Mouse (Mus musculus): ENCODE results near the gene Blvrb. TPM values are rescaled to one million over a fixed set of nuclear protein-coding genes. Genes with fewer than 3 reads are reported as not detected.

Blvrb gene
- total RNA-seq, 2 experiments from 2014 or later, result 18.1 to 18.3 TPM

DNA sequence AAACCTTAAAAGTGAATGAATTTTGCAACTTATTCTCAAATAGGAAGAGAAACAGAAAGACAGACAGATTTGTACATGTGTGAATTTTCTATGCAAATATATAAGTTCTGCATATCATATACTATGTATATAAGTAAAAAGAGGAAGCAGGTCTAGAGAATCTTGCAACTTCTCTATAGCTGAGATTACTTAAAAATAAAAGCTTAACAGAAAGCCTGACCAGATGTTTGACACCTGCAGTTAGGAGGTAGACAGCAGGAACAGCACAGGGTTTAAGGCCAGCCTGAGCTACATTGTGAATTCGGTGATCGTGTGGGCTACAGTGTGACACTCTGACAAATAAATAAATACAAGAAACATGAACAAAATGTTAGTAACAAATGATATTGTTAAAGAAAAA is 3.6 kb downstream of the Blvrb start:
- H3K27ac ChIP-seq, result no peak overlapping the region
- H3K4me3 ChIP-seq, result no peak overlapping the region
- TF ChIP-seq CTCF (IDR thresholded peaks at IDR 0.05), result no peak
- DNase-seq (ENCODE audit: extremely low spot score in 1 of 2, low spot score in 2 of 2), result no peak
- intact Hi-C loops (cut with DNase I), result no loop called here

DNA sequence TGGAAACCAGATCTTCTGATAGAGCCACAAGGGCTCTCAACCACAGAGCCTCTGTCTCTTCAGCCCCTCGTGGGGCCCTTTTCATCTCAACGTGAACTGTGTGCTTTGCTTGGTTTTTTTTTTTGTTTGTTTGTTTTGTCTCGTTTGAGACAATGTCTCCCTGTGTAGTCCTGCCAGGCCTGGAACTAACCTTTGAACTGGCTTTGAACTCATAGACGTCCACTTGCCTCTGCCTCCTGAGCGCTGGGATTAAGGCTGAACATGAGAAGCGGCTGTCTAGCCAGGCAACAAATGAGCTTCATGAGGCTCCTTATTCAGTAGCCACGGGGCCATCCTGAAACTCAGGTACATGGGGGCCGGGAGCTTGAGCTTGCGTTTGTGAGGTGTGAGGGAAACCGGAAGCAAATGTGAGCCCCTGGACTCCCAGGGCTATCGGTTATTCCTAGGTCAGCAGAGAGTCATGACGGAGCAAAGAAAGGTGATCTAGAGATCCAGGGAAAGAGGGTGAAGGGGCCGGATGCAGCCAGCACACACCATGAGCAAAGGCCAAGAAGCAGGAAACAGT is 4.5 kb downstream of the Blvrb start:
- H3K27ac ChIP-seq, result no peak overlapping the region
- TF ChIP-seq CTCF (IDR thresholded peaks at IDR 0.05), result no peak
- intact Hi-C loops (cut with DNase I), result no loop called here
- H3K4me3 ChIP-seq, result no peak overlapping the region
- DNase-seq (ENCODE audit: extremely low spot score in 1 of 2, low spot score in 2 of 2), result no peak

DNA sequence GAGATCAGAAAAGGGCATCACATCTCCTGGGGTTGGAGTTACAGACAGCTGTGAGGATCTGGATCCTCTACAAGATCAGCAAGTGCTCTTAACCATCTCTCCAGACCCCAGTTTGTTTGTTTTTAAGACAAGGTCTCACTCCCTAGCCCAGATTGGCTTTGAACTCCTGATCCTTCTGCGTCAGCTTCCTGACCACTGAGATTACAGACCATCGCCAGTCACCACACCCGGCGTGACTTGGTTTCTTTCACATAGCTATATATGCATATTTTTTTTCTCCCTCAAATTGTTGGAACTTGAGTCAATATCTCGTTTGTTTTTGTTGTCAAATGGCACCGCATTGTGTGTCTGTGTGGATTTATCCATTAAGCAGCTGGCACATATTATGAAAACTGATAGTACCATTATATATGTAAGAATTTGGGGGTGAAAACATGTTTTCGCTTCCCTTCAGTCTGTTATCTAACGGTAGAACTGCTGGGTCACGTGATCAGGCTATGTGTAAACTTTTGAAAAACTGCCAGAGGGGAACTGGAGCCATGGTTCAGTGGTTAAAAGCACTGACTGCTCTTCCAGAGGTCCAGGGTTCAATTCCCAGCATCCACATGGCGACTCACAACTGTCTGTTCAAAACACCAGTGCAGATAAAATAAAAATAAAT is 6.8 kb downstream of the Blvrb start:
- no peak for DNase-seq (ENCODE audit: extremely low spot score in 1 of 2, low spot score in 2 of 2)
- no peak overlapping the region for H3K4me3 ChIP-seq
- H3K27ac ChIP-seq, result no peak overlapping the region
- intact Hi-C loops (cut with DNase I), result no loop called here
- no peak for TF ChIP-seq CTCF (IDR thresholded peaks at IDR 0.05)

DNA sequence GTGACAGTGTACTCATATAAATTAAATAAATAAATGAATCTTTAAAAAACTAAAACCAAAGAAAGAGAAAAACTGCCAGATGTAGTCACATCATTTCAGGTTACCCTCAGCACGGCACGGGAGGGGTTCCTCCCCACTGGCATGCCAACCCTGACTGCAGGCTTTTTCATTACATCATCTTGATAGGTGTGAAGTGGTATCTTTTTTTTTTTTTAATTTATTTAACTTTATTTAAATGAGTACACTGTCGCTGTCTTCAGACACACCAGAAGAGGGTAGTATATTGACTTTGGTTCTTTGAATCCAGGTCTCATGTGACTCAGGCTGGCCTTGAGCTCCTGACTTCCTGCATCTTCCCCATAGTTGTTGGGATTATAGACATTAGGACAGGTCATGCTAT is 7.5 kb downstream of the Blvrb start:
- DNase-seq (ENCODE audit: extremely low spot score in 1 of 2, low spot score in 2 of 2), result no peak
- Histone ChIP-seq H3K4me3 (no peak overlapping the region), H3K27ac (no peak overlapping the region)
- TF ChIP-seq CTCF (IDR thresholded peaks at IDR 0.05), result no peak
- intact Hi-C loops (cut with DNase I), result no loop called here

DNA sequence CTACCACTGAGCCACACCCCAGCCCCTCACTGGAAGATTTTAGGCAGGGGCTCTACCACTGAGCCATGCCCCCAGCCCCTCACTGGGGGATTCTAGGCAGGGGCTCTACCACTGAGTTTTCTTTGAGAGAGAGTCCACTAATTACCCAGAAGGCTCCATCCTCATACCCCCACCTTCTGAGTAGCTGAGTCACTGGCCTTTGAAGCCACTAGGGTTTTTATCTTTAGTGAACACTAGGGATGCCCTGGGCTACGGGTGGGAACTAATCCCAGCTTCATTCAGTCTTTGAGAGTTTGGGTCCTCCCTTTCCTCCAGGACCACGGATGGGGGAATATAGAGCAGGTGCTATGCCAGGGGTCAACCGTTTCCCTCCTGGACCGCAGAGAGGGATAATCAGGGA is 10.8 kb downstream of the Blvrb start:
- TF ChIP-seq CTCF (IDR thresholded peaks at IDR 0.05), result no peak
- no peak overlapping the region for H3K27ac ChIP-seq
- no peak overlapping the region for H3K4me3 ChIP-seq
- no peak for DNase-seq (ENCODE audit: extremely low spot score in 1 of 2, low spot score in 2 of 2)
- intact Hi-C loops (cut with DNase I), result no loop called here

DNA sequence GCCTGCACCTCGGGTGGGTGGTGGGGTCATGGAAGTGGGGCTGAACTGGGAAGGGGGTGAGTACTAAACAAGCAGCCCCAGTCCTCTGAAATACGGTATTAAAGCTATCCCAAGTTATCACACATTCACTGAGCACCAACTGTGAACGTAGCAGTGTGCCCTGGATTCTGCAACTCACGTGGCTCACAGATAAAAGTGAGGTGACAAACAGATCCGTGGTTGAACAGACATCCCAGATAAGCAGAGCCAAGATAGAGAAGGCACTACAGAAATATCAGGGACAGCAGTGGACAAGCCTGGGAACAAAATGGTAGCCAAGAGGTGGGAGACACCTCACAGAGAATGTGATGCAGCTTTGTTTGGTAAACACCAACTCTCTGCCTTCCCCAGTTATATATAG is 11.9 kb downstream of the Blvrb start:
- intact Hi-C loops (cut with DNase I), result no loop called here
- no peak overlapping the region for H3K27ac ChIP-seq
- no peak for TF ChIP-seq CTCF (IDR thresholded peaks at IDR 0.05)

DNA sequence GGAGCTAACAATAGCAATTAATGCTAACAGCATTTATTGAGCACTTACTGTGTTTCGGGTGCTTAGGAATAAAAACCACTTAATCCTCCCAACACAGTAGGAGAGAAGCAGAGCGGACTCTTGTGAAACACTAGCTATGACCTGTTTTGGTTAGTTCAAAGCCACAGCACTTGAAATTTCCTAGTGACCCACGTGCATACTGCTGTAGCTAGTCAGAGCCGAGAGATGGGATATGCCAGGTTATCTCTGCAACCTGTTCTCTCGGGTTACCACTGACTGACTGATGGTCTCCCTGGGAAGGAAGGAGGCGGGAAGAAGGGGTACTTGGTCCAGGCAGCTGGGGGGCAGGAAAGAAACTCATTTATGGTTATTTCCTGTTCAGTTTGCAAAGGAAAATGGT is 12.7 kb downstream of the Blvrb start:
- H3K4me3 ChIP-seq, result no peak overlapping the region
- no peak for DNase-seq (ENCODE audit: extremely low spot score in 1 of 2, low spot score in 2 of 2)
- intact Hi-C loops (cut with DNase I), result no loop called here
- TF ChIP-seq CTCF (IDR thresholded peaks at IDR 0.05), result no peak
- H3K27ac ChIP-seq, result no peak overlapping the region

More for the DNA sequence above, 11.9 kb downstream of the Blvrb start:
- DNase-seq (ENCODE audit: extremely low spot score in 1 of 2, low spot score in 2 of 2), result no peak
- H3K4me3 ChIP-seq, result no peak overlapping the region

DNA sequence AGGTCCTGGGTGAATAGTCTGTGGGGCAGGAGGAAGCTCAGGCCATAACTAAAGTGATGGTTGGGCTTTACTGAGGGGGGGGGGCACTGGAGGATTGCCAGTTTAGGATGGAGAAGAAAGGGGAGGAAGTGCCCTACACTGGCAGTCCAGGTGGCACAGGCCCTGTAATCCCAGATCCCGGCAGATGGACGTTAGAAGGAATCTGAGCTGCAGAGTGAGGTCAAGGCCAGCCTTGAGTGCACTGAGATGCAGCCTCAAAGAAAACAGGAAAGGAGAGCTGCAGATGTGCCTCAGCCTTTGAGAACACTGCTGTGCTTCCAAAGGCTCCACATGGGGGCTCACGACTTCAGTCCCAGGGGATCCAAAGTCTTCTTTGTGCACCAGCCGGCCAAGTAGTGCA is 19.9 kb downstream of the Blvrb start:
- intact Hi-C loops (cut with DNase I), result no loop called here
- no peak overlapping the region for H3K27ac ChIP-seq
- DNase-seq (ENCODE audit: extremely low spot score in 1 of 2, low spot score in 2 of 2), result no peak
- H3K4me3 ChIP-seq, result no peak overlapping the region
- no peak for TF ChIP-seq CTCF (IDR thresholded peaks at IDR 0.05)

DNA sequence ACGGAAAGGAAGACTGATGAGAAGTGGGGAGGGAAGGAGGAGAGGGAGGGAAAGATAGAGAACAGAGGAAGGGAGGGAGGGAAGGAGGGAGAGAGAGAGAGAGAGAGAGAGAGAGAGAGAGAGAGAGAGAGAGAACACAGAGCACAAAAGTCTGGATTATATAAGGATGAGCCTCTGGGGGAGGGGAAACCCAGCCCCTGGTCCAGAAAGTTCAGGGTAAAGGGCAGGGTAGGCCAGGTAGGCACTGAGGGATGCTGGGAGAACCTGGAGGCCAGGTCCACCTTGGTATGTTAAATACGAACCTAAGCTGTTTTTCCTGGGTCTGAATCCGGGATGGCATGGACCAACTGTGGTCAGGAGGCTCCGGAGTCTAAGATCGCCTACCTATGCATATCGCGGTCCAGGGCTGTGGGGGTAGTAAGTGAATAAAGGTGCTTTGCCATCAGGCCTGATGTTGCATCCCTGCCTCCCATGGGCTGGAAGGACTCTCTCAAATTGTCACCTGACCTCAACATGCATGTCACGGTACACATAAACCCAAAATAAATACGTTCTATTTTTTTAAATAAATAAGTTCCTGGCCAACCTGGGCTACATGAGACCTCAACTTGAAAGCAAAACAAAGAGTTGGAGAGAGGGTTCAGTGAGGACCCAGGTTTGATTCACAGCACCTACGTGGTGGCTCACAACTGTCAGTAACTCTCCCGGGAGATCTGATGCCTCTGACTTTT is 23.8 kb downstream of the Blvrb start:
- no peak for TF ChIP-seq CTCF (IDR thresholded peaks at IDR 0.05)
- Histone ChIP-seq H3K27ac (no peak overlapping the region), H3K4me3 (no peak overlapping the region)
- no peak for DNase-seq (ENCODE audit: extremely low spot score in 1 of 2, low spot score in 2 of 2)
- intact Hi-C loops (cut with DNase I), result no loop called here

DNA sequence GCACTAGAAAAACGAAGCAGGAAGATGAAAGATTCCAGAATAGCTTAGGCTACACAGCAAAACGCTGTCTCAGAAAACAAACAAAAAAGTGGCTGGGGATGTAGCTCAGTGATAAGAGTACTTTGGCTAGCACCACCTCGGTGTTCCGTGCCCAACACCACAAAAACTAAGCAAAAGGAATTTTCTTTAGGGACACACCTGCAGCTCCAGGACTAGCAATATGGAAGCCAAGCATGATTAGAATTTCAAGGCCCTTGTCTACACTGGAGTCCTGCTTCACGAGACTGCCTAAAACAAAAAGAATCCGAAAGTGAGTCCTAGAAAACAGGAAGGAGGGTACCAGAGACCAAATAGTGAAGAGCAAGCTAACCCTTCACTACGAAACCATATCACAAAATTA is 24.8 kb downstream of the Blvrb start:
- intact Hi-C loops (cut with DNase I), result no loop called here
- TF ChIP-seq CTCF (IDR thresholded peaks at IDR 0.05), result no peak
- DNase-seq (ENCODE audit: extremely low spot score in 1 of 2, low spot score in 2 of 2), result no peak
- H3K4me3 ChIP-seq, result peak overlapping the region; percentile 60
- peak overlapping the region; percentile 78; the same call in 1 of the 2 replicates for H3K27ac ChIP-seq

DNA sequence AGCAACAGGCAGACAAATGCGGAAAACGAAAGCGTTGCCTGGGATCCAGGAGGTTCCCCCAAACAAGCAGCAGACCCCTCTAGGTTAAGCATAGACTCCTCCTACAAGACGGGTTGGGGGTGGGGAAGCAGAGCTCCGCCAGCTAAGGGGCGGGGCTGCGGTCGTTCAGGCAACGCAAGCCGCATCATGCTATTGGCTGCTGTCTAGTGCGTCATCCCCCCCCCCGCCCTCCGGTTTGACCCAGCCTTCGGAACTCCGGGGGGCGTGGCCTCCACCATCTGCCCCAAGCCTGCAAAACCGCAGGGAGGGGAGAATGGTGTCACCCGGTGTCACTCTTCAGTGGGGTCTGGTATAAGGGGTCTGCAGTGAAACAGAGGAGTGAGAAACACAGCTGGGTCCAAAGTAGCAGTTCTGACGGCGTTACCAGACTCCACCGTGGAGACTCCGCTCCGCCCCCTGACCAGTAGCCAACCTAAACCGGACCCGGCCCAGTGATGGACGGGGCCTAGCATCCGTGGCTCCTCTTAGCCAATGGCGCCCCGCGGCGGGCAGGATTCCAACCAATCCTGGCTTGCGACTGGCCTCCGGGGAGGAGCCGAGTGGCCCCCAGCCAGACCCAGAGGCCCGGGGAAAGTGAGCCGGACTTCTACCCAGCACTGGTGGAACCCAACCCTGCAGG is 25.5 kb downstream of the Blvrb start, which contains the start of gene Sertad3:
Sertad3 (plus strand) TSS at position 613 of the 679 bp plus-strand sequence.
- intact Hi-C loops (cut with DNase I), result loop anchor here (1.0 kb wide), 2 partner anchors 17 to 26 kb away; partner anchors contain the start of genes Blvrb and Sptbn4
- Histone ChIP-seq H3K27ac (peak within 1 kb of the TSS; percentile 78), H3K4me3 (peak within 1 kb of the TSS; percentile 60)

More for the DNA sequence above, 25.5 kb downstream of the Blvrb start, which contains the start of gene Sertad3:
- no peak for TF ChIP-seq CTCF (IDR thresholded peaks at IDR 0.05)
- DNase-seq (ENCODE audit: extremely low spot score in 1 of 2, low spot score in 2 of 2), result peak; percentile 96 to 98

Measured in left cerebral cortex, adult 2 months (tissue).